Mouse (Mus musculus): ENCODE data around the gene Ube3a.

DNA sequence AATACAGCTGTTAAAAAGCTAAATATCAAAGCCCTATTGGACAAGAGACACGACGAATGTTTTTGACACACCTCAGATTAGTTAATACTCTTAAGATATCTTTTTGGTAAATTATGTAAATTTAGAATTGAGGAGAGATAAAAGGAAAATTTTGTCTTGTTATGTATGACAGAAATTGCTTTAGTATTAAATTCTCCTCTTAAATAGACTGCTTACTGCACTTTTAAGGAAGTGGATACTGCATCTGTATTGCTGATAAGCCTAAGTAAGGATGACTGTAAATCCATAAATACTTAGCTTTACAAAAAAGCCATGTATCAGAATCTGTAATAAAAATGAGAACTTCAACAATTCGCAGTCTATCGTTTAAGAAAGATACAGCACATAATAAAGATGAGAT, 1.8 kb downstream of the Ube3a start:
- TF ChIP-seq NRF1 (IDR thresholded peaks at IDR 0.05; ENCODE audit: low read depth, low read length) (no peak), EP300 (IDR thresholded peaks at IDR 0.05; ENCODE audit: low read length) (no peak), MAZ (IDR thresholded peaks at IDR 0.05; ENCODE audit: low read depth, low read length) (no peak), GABPA (IDR thresholded peaks at IDR 0.05; ENCODE audit: insufficient replicate concordance, low read depth, low read length) (no peak), POLR2A (IDR thresholded peaks at IDR 0.05; ENCODE audit: low read depth, low read length) (no peak), CTCF (conservative IDR thresholded peaks at IDR 0.05 in 1 of 2, IDR thresholded peaks at IDR 0.05 in 1 of 2; ENCODE audit: low read depth in 2 of 2, low read length in 2 of 2) (no peak), MEF2A (IDR thresholded peaks at IDR 0.05; ENCODE audit: borderline replicate concordance, low read depth, low read length) (no peak), TBP (conservative IDR thresholded peaks at IDR 0.05; ENCODE audit: low read depth, low read length) (no peak), POLR2AphosphoS2 (IDR thresholded peaks at IDR 0.05; ENCODE audit: low read depth, low read length) (no peak)
